Mouse (Mus musculus) neutrophil, adult 65 days (primary cell): ENCODE data around the gene Zfp219. TPM values are rescaled to one million over a fixed set of nuclear protein-coding genes. Genes with fewer than 3 reads are reported as not detected.

ENCODE experiments used
- total RNA-seq: library from RNA; stranded (reverse); gene quantifications from 2 replicates; pipeline ENCODE4 v1.2.4, GENCODE M21; 2023

The Zfp219 gene
- total RNA-seq: 7.0 and 10.8 TPM in 2 replicates

DNA sequence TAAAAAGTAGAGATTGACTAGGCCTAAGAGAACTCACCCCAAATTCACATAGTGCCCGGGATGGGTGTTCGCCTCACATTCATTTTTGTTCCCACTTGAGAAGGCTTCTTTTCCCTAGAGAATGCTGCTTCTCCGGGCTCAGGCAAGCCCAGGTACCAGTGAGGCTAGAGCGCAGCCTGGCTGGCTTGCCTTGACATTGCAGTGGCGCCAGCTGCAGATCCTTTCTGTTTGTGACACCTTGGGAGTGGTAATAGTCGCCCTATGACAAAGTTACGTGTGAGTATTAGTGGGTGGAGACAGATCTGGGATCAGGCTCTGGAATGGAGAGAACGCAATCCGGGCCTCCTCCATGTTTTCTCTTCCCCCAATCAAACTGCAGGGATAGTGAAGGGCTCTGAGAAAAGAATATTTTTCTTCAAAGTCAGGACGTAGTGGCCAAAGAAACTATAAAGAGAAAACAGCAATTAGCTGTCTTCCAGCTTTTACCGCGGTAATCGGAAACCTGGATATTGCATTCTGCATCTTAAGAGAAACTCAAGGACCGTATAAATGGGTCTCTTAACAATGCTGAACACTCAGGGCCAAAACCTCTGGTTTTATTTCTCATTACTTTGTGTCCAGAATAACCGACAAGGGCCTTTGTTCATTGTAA is at the start of gene Zfp219:
Gene Zfp219, minus strand, starts transcription at position 248 of the 652 bp plus-strand sequence.

DNA sequence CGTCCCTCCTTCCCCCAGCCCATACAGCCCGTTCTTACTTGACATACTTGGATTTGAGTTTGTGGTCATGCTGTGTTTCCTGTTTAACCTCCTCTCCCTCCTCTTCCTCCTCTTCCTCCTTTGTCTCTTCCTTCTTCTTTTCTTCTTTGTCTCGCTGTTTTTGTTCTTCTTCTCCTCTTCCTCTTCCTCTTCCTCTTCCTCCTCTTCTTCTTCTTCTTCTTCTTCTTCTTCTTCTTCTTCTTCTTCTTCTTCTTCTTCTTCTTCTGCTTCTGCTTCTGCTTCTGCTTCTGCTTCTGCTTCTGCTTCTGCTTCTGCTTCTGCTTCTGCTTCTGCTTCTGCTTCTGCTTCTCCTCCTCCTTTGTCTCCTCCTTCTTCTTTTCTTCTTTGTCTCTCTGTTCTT is 21.8 kb upstream of the Zfp219 start, which contains the start of gene Olfr221:
Gene Olfr221, minus strand, starts transcription at position 101 of the 400 bp plus-strand sequence.

DNA sequence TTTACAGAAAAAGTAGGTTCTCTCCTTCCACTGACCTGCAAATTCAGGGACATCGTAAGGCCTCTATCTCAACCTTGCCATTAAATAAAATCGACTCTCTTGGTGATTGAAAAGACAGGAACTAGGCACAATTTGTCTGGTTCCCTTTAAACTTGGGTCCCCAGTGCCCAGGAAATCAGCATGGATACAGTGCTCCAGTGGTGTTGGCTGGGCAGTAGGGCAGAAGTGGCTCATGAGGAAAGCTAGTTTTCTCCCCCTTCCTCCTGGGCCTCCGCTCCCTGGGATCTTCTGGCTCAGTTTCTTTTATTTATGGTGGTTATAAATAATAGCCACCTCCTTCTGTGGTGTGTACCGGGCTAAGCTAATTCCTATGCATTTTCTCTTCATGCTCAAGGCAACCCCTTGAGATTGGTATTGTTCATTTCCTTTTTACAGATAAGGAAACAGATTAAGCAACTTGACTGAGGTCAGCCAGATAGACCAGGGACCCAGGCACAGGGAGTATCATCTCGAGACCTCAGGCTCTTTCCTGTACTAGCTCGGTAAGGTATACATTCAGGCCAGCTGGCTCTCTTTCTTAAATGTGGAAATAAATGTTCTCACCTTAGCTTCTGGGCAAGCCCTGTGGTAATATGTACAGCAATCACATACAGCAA is 5.0 kb downstream of the Zfp219 start, which contains the start of gene Tmem253:
Gene Tmem253, plus strand, starts transcription at position 214 of the 656 bp plus-strand sequence.

DNA sequence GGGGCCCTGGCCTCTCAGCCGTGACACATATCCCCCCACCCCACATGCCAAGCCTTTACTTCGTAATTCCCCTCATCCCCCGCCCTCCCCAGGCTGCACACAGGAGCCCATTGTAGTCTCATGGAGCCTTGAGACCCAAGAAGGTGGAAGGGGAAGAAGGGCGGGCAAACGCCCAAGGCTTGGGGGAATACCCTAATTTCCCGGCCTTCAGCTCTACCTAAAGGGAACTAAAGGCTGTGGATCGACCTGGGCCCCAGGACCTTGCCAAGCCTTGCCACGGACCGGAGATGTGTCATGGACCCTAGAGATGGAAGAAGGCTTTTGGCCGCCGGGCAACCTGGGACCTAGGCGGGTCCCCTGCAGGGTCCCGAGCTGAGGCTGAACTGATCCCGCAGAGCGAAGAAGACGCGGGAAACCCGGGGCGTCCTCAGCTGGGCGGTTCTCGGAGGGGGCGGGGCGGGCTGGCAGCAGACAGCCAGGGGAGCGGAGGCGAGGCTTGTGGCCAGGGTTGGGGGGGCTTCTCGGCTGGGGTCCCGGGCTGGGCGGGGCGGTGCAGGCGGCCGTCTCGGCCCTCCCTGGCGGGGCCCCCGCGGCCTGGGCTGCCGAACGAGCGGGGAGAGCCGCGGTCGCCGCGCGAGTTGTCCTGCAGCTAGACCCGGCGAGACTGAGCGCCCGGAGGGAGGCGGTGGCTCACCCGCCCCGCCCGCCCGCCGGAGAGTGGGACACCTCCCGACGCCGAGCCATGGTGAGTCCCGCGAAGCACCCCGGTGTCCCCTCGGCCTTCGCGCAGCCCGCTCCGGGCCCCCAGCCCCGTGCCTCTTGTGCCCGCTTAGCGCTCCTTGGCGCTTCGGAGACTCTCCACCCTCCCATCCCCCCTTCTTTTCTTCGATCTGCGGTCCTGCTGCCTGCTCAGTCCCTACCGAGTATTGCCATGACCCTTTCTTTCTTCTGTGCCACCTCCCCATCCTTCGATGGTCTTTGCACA is 36.0 kb downstream of the Zfp219 start, which contains the start of gene Arhgef40:
Gene Arhgef40, plus strand, starts transcription at position 473 of the 985 bp plus-strand sequence.

Other genes starting within 250 kb of the Zfp219 start
- not detected in 2 replicates for gene Ang4, start 247.1 kb downstream of the Zfp219 start, total RNA-seq
- gene AY358078, start 220.7 kb downstream of the Zfp219 start, total RNA-seq: not detected in 2 replicates
- gene Ear6, start 167.0 kb downstream of the Zfp219 start, total RNA-seq: 1.0 TPM in 1 of 2 replicates, not detected in the other
- 14.5 and 25.6 TPM in 2 replicates for gene Mettl17, start 135.9 kb downstream of the Zfp219 start, total RNA-seq
- gene Slc39a2, start 127.8 kb downstream of the Zfp219 start, total RNA-seq: 0.16 and 0.32 TPM in 2 replicates
- gene Ndrg2, start 106.6 kb downstream of the Zfp219 start, total RNA-seq: 1.1 and 1.5 TPM in 2 replicates
- gene Tppp2, start 102.3 kb downstream of the Zfp219 start, total RNA-seq: not detected in 2 replicates
- gene Rnase13, start 98.0 kb downstream of the Zfp219 start, total RNA-seq: not detected in 2 replicates
- gene Arhgef40, start 36.0 kb downstream of the Zfp219 start, total RNA-seq: 4.5 and 5.0 TPM in 2 replicates
- not detected in 2 replicates for gene Tmem253, start 5.1 kb downstream of the Zfp219 start, total RNA-seq
- not detected in 2 replicates for gene Olfr221, start 21.7 kb upstream of the Zfp219 start, total RNA-seq
- 337 and 371 TPM in 2 replicates for gene Hnrnpc, start 83.3 kb upstream of the Zfp219 start, total RNA-seq
- gene Rpgrip1, start 90.0 kb upstream of the Zfp219 start, total RNA-seq: 0.69 and 1.1 TPM in 2 replicates
- gene Supt16, start 176.7 kb upstream of the Zfp219 start, total RNA-seq: 37.8 and 48.3 TPM in 2 replicates
- 114 and 132 TPM in 2 replicates for gene Chd8, start 237.0 kb upstream of the Zfp219 start, total RNA-seq